Mouse (Mus musculus): ENCODE measurements around the gene Rap2a. TPM values are rescaled to one million over a fixed set of nuclear protein-coding genes. Genes with fewer than 3 reads are reported as not detected.

The Rap2a gene
- polyA plus RNA-seq, 1 experiment from 2014 or later = 17.2 TPM

GRCm38 (mm10) chr14:120476186-120476697 lies 2.0 kb upstream of the Rap2a start:
- Histone ChIP-seq H3K36me3 (no peaks in the 10 kb centered on the region), H3K27me3 (no peaks in the 10 kb centered on the region), H3K4me1 (peaks cover 2% of the 10 kb centered on the region; the same call in 1 of the 2 replicates), H3K4me3 (no peak overlapping the region), H3K27ac (no peak overlapping the region), H3K4me2 (0 out of 2 replicates have a peak overlapping the region, but pooled peaks have one; percentile 76), H3K9me3 (no peaks in the 10 kb centered on the region), H3K9ac (no peak overlapping the region)
- 61% methylated on average over 7 of the region's 7 CpGs for WGBS
- ATAC-seq (ENCODE audit: insufficient number of reproducible peaks, low FRiP score, low TSS enrichment, low read depth) = no peak

- Histone ChIP-seq H3K27me3 (no peaks in the 10 kb centered on the region), H3K9me3 (no peaks in the 10 kb centered on the region), H3K4me3 (peak overlapping the region; percentile 84), H3K36me3 (no peaks in the 10 kb centered on the region; the same call in 1 of the 2 replicates), H3K9ac (peak overlapping the region; percentile 67), H3K4me2 (peak overlapping the region; percentile 76), H3K27ac (peak overlapping the region; percentile 98), H3K4me1 (peaks cover 2% of the 10 kb centered on the region; the same call in 1 of the 2 replicates)
- ATAC-seq (ENCODE audit: insufficient number of reproducible peaks, low FRiP score, low TSS enrichment, low read depth) = peak; percentile 96
- under 1% methylated on average over 45 of the region's 46 CpGs for WGBS
These were observed 809 bp upstream of the Rap2a start for GRCm38 (mm10) chr14:120477288-120477981.

- no peaks in the 10 kb centered on the region for H3K27me3 ChIP-seq
- peak overlapping the region; percentile 98 for H3K27ac ChIP-seq
- H3K36me3 ChIP-seq = peaks cover 1% of the 10 kb centered on the region; the same call in 1 of the 2 replicates
- under 1% methylated on average over 62 of the region's 62 CpGs for WGBS
- H3K4me3 ChIP-seq = peak overlapping the region; percentile 84
- 0 out of 2 replicates have a peak, but pooled peaks have one; percentile 1 for ATAC-seq (ENCODE audit: insufficient number of reproducible peaks, low FRiP score, low TSS enrichment, low read depth)
- H3K4me2 ChIP-seq = peak overlapping the region; percentile 76
- peaks cover 2% of the 10 kb centered on the region; the same call in 1 of the 2 replicates for H3K4me1 ChIP-seq
- peak overlapping the region; percentile 82 for H3K9ac ChIP-seq
- H3K9me3 ChIP-seq = no peaks in the 10 kb centered on the region
These were observed 547 bp downstream of the Rap2a start for GRCm38 (mm10) chr14:120478641-120479341.

GRCm38 (mm10) chr14:120480341-120480900 lies 2.2 kb downstream of the Rap2a start:
- Histone ChIP-seq H3K4me1 (peaks cover 2% of the 10 kb centered on the region; the same call in 1 of the 2 replicates), H3K4me3 (peak overlapping the region; percentile 22; the same call in 1 of the 2 replicates), H3K27me3 (no peaks in the 10 kb centered on the region), H3K9ac (no peak overlapping the region), H3K27ac (no peak overlapping the region), H3K9me3 (no peaks in the 10 kb centered on the region), H3K36me3 (peaks cover 3% of the 10 kb centered on the region; the same call in 1 of the 2 replicates), H3K4me2 (0 out of 2 replicates have a peak overlapping the region, but pooled peaks have one; percentile 6)
- no peak for ATAC-seq (ENCODE audit: insufficient number of reproducible peaks, low FRiP score, low TSS enrichment, low read depth)
- 82% methylated on average over 8 of the region's 8 CpGs for WGBS

- no peaks in the 10 kb centered on the region for H3K9me3 ChIP-seq
- H3K27me3 ChIP-seq = no peaks in the 10 kb centered on the region
- no peak overlapping the region for H3K9ac ChIP-seq
- H3K4me1 ChIP-seq = peaks cover 2% of the 10 kb centered on the region; the same call in 1 of the 2 replicates
- no peak overlapping the region for H3K4me3 ChIP-seq
- no peak for ATAC-seq (ENCODE audit: insufficient number of reproducible peaks, low FRiP score, low TSS enrichment, low read depth)
- WGBS = 96% methylated on average over 4 of the region's 4 CpGs
- no peak overlapping the region for H3K27ac ChIP-seq
- peaks cover 3% of the 10 kb centered on the region; the same call in 1 of the 2 replicates for H3K36me3 ChIP-seq
- H3K4me2 ChIP-seq = no peak overlapping the region
These were observed 2.7 kb downstream of the Rap2a start for GRCm38 (mm10) chr14:120480927-120481326.

- Histone ChIP-seq H3K4me2 (no peak overlapping the region), H3K4me3 (no peak overlapping the region), H3K4me1 (0 out of 2 replicates have a peak, but pooled peaks cover 6% of the 10 kb centered on the region), H3K27ac (no peak overlapping the region), H3K9me3 (no peaks in the 10 kb centered on the region), H3K36me3 (peaks cover 3% of the 10 kb centered on the region; the same call in 1 of the 2 replicates), H3K27me3 (no peaks in the 10 kb centered on the region), H3K9ac (no peak overlapping the region)
- 89% methylated on average over 5 of the region's 5 CpGs for WGBS
- no peak for ATAC-seq (ENCODE audit: insufficient number of reproducible peaks, low FRiP score, low TSS enrichment, low read depth)
These were observed 6.3 kb downstream of the Rap2a start for GRCm38 (mm10) chr14:120484561-120484960.

GRCm38 (mm10) chr14:120496284-120496683 lies 18.0 kb downstream of the Rap2a start:
- WGBS = 36% methylated on average over 5 of the region's 5 CpGs
- no peak overlapping the region for H3K4me2 ChIP-seq
- H3K27ac ChIP-seq = no peak overlapping the region
- H3K36me3 ChIP-seq = peaks cover 3% of the 10 kb centered on the region; the same call in 1 of the 2 replicates
- no peak for ATAC-seq (ENCODE audit: insufficient number of reproducible peaks, low FRiP score, low TSS enrichment, low read depth)
- no peak overlapping the region for H3K9ac ChIP-seq
- no peaks in the 10 kb centered on the region for H3K27me3 ChIP-seq
- H3K9me3 ChIP-seq = no peaks in the 10 kb centered on the region
- H3K4me1 ChIP-seq = peaks cover 7% of the 10 kb centered on the region
- no peak overlapping the region for H3K4me3 ChIP-seq

GRCm38 (mm10) chr14:120496827-120497226 lies 18.6 kb downstream of the Rap2a start:
- WGBS = 80% methylated on average over 5 of the region's 5 CpGs
- ATAC-seq (ENCODE audit: insufficient number of reproducible peaks, low FRiP score, low TSS enrichment, low read depth) = no peak

GRCm38 (mm10) chr14:120499096-120499495 lies 20.9 kb downstream of the Rap2a start:
- no peak overlapping the region for H3K4me3 ChIP-seq
- H3K27me3 ChIP-seq = no peaks in the 10 kb centered on the region
- H3K27ac ChIP-seq = no peak overlapping the region
- WGBS = 89% methylated on average over 10 of the region's 10 CpGs
- no peak overlapping the region for H3K4me2 ChIP-seq
- no peaks in the 10 kb centered on the region for H3K9me3 ChIP-seq
- H3K36me3 ChIP-seq = no peaks in the 10 kb centered on the region
- no peak overlapping the region for H3K9ac ChIP-seq
- no peak for ATAC-seq (ENCODE audit: insufficient number of reproducible peaks, low FRiP score, low TSS enrichment, low read depth)
- peaks cover 7% of the 10 kb centered on the region for H3K4me1 ChIP-seq

More at GRCm38 (mm10) chr14:120496827-120497226, 18.6 kb downstream of the Rap2a start:
- H3K36me3 ChIP-seq = peaks cover 3% of the 10 kb centered on the region; the same call in 1 of the 2 replicates
- H3K4me2 ChIP-seq = no peak overlapping the region
- H3K27ac ChIP-seq = no peak overlapping the region
- no peaks in the 10 kb centered on the region for H3K27me3 ChIP-seq
- H3K4me1 ChIP-seq = peaks cover 7% of the 10 kb centered on the region
- H3K4me3 ChIP-seq = no peak overlapping the region
- no peak overlapping the region for H3K9ac ChIP-seq
- no peaks in the 10 kb centered on the region for H3K9me3 ChIP-seq

GRCm38 (mm10) chr14:120499601-120500000 lies 21.4 kb downstream of the Rap2a start:
- WGBS = 80% methylated on average over 6 of the region's 6 CpGs
- Histone ChIP-seq H3K4me3 (no peak overlapping the region), H3K4me1 (peaks cover 5% of the 10 kb centered on the region), H3K4me2 (no peak overlapping the region), H3K36me3 (no peaks in the 10 kb centered on the region), H3K9me3 (no peaks in the 10 kb centered on the region), H3K27ac (no peak overlapping the region), H3K9ac (no peak overlapping the region), H3K27me3 (no peaks in the 10 kb centered on the region)
- 0 out of 2 replicates have a peak, but pooled peaks have one; percentile 40 for ATAC-seq (ENCODE audit: insufficient number of reproducible peaks, low FRiP score, low TSS enrichment, low read depth)

- ATAC-seq (ENCODE audit: insufficient number of reproducible peaks, low FRiP score, low TSS enrichment, low read depth) = no peak
- WGBS = 77% methylated on average over 12 of the region's 12 CpGs
- Histone ChIP-seq H3K9ac (no peak overlapping the region), H3K4me2 (no peak overlapping the region), H3K36me3 (no peaks in the 10 kb centered on the region; the same call in 1 of the 2 replicates), H3K9me3 (no peaks in the 10 kb centered on the region), H3K4me3 (no peak overlapping the region), H3K27ac (no peak overlapping the region), H3K4me1 (peaks cover 5% of the 10 kb centered on the region), H3K27me3 (no peaks in the 10 kb centered on the region)
These were observed 21.8 kb downstream of the Rap2a start for GRCm38 (mm10) chr14:120500021-120500560.
